Mouse (Mus musculus): ENCODE results near the gene Brip1.

- TF ChIP-seq POLR2A (IDR thresholded peaks at IDR 0.05; ENCODE audit: insufficient read depth, low read depth, low read length) (no peak), CTCF (IDR thresholded peaks at IDR 0.05; ENCODE audit: insufficient read depth, low read depth, low read length) (no peak)
These were observed 25.2 kb downstream of the Brip1 start for GRCm38 (mm10) chr11:86175833-86176232.
